Mouse (Mus musculus) MEL-GATA-1-ER (cell line): ENCODE results near the gene Chrna4.

ENCODE experiments used
- DNase-seq: peaks from one replicate; pipeline ENCODE4 v3.0.0-alpha.2; 2012; ENCODE audit warnings: low read depth; ENCODE audit errors: extremely low read depth

Chrna4 gene

GRCm38 (mm10) chr2:181043437-181043836 is at the start of gene Chrna4:
Gene Chrna4 (minus strand): TSS chr2:181043546.
- DNase-seq = no peak

- no peak for DNase-seq
Measured at GRCm38 (mm10) chr2:181090123-181090522, 46.8 kb upstream of the Chrna4 start.

- DNase-seq = no peak
Measured at GRCm38 (mm10) chr2:181084997-181085396, 41.7 kb upstream of the Chrna4 start.

DNA sequence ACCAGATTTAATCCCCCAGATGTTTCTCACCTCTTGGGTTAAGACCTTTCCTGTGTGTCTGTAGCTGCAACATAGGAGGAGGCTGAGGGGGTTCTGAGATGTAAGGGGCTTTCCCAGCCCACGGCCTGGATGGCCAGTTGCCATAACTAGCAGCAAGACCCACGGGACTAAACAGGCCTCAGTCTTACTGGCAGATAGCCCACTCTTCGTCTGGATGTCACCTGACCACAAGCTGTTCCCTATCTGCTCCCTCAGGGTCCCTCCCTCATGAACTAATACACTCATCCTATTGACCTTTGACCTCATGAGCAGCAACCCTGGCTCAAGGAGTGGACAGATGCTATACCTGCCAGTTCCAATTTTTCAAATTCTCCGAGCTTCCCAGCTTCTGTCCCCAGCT is 40.6 kb upstream of the Chrna4 start:
- no peak for DNase-seq

DNA sequence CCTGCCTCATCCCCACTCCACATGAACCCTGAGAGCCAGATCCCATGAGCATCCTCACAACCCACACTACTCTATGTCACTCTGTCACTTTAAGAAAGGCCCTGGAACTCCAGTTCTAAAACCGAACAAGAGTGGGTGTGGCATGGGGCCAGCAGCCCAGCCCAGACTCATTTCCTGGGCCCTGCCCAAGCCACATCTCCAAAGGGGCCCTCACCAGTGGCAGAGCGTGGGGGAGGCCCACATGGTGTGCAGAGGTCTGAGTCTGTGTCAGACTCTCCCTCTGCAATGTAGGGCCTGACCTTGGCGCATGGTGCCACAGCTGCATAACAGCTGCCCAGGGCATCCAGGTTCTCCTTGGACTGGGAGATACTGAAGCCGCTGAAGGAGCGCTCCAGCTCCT is 37.5 kb upstream of the Chrna4 start:
- no peak for DNase-seq

DNA sequence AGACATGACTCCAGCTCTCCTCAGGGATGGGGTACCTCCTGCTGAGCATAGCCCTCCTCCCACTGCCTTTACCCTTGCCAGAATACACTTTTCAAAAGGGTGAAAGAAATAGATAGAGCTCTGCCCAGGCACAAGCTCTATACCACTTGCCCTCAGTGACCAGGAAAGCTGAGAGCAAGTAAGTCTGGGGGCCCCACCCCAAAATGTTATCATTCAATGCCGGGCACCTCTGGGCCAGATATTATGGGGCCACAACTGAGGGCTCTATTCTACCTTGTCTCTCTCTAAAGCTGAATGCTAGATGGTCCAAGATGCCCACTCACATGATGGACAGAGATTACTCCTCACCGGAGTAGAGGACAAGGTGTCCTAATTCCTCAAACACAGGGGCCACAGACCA is 36.2 kb upstream of the Chrna4 start:
- DNase-seq = no peak

- no peak for DNase-seq
Measured at GRCm38 (mm10) chr2:181078908-181079307, 35.6 kb upstream of the Chrna4 start.

GRCm38 (mm10) chr2:181075501-181075900 is 32.2 kb upstream of the Chrna4 start:
- DNase-seq = no peak

- DNase-seq = no peak
Measured at GRCm38 (mm10) chr2:181072403-181072714, 29.0 kb upstream of the Chrna4 start.

- peak; percentile 37 for DNase-seq
Measured at GRCm38 (mm10) chr2:181071706-181072402, 28.5 kb upstream of the Chrna4 start.

- no peak for DNase-seq
Measured at GRCm38 (mm10) chr2:181070136-181070535, 26.8 kb upstream of the Chrna4 start.

DNA sequence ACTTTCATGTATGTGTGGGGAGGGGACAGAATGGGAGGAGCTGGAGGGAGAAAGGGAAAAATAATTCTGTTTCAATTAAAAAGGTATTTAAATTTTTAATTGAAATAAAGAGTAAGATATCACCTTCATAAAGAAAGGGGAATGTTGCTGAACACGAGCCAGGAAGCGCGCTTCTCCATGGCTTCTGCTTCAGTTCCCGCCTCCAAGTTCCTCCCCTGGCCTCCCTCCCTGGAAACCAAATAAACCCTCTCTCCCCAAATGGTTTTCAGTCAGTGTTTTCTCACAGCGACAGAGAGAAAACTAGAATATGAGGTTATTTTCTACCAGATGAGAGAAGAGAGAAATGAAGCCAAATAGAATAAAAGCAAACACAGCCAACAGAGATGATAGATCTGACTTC is 25.2 kb upstream of the Chrna4 start:
- DNase-seq = no peak

DNA sequence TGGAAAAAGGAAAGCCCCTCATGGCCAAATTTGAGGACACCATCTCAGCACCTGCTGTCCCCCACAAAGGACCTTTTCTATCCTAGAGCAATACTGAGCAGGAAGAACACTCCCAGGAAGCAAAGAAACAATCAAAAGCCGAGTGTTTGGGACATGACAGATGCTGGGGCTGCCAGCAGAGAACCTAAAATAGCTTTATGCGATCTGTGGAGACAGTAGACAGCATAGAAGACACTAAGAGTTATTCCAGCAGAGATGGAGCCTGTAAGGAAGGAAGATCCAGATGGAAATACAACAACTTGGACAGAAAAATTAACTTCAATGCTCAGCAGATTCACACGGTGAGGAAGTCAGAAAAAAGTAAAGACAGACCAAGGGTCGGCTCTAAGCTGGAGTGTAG is 22.5 kb upstream of the Chrna4 start:
- DNase-seq = no peak

- peak; percentile 15 for DNase-seq
Measured at GRCm38 (mm10) chr2:181060127-181060526, 16.8 kb upstream of the Chrna4 start.

GRCm38 (mm10) chr2:181058193-181058592 is 14.8 kb upstream of the Chrna4 start:
- DNase-seq = no peak

GRCm38 (mm10) chr2:181057341-181057740 is 14.0 kb upstream of the Chrna4 start:
- no peak for DNase-seq

GRCm38 (mm10) chr2:181052171-181052570 is 8.8 kb upstream of the Chrna4 start:
- no peak for DNase-seq

GRCm38 (mm10) chr2:181048986-181049385 is 5.6 kb upstream of the Chrna4 start:
- no peak for DNase-seq

DNA sequence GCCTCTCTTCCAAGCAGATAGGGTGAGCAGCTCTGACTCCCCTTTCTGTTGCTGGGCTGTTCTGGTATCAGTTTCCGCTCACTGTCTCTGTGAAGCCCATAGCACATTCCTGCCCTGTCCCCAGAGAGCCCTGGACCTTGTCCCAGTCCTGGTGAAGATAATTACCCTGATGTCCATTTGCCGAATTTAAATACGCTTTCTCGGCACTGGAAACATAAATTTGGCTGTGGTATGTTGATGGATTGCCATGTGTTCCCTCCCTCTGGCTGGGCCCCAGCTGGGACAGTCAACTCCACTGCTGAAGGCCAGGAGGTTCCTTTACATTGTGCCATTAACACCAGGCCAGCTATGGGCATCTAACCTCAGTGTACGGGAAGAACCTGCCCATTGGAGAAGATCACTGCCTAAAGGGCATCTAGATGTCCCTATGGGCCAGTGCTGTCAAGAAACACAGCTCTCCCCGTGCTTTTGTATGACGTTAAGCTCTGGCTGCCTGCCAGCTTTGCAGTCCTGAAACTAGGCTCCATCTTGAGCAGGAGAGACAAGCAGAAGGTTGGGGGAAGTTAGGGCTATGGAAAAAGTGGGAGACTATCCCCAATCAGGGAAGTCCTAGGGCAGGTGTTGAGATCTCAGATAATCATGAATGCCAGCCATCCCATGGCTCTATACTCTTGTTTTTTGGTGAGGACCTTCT is 5.1 kb upstream of the Chrna4 start:
- DNase-seq = no peak

- DNase-seq = no peak
Measured at GRCm38 (mm10) chr2:181044001-181044400, 655 bp upstream of the Chrna4 start.

GRCm38 (mm10) chr2:181042376-181042775 is 970 bp downstream of the Chrna4 start:
- no peak for DNase-seq

GRCm38 (mm10) chr2:181041941-181042340 is 1.4 kb downstream of the Chrna4 start:
- no peak for DNase-seq

- DNase-seq = no peak
Measured at GRCm38 (mm10) chr2:181039356-181039680, 4.0 kb downstream of the Chrna4 start.
